Mouse (Mus musculus) brain, embryonic 14.5 days (tissue): Measurements from ENCODE around the gene Emc4.

Experiments
- CTCF ChIP-seq: fragments of 200-500 bp; IDR thresholded peaks from 2 replicates; pipeline ENCODE4 v1.5.1; 2012; ENCODE audit warnings: inconsistent platforms, mild to moderate bottlenecking, moderate library complexity, borderline replicate concordance; ENCODE audit not compliant: insufficient read depth, insufficient read length; ENCODE audit errors: extremely low read depth
- POLR2A ChIP-seq: fragments of 200-500 bp; IDR thresholded peaks from 2 replicates; pipeline ENCODE4 v1.6.1; 2012; ENCODE audit warnings: mild to moderate bottlenecking, inconsistent platforms, borderline replicate concordance; ENCODE audit not compliant: poor library complexity, insufficient read depth, insufficient read length, severe bottlenecking; ENCODE audit errors: extremely low read depth

DNA sequence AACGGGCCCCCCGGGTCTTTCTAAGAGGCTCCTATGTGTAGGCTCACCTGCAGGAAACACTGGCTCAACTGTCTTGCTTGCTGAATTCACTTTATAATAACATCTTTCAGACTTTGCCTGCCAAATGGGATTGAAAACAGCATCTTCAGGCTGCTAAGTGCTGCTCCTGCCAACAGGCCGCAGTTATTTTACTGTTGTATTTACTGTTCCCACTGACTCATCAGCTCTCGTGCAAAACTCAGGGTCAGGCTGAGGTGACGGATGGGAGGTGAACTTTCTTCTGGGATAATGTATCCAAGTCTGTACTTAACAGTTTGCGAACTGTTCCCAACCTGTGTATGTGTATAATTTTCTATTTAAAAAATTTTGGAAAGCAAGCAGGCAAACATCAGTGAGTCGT lies 48.9 kb downstream of the Emc4 start:
- TF ChIP-seq POLR2A (no peak), CTCF (no peak)
